Mouse (Mus musculus) kidney, adult 2 months (tissue): ENCODE measurements around the gene D930020B18Rik.

Source experiments
- CTCF ChIP-seq: fragments of 200-500 bp; conservative IDR thresholded peaks from 2 replicates; pipeline ENCODE4 v1.5.1; 2011; ENCODE audit warnings: low read depth, mild to moderate bottlenecking, control low read depth, low read length, moderate library complexity, mixed read lengths; ENCODE audit not compliant: insufficient read depth, insufficient read length
- POLR2A ChIP-seq: fragments of 200-500 bp; IDR thresholded peaks from one replicate; pipeline ENCODE4 v1.6.1; 2011; ENCODE audit warnings: low read depth, low read length, control low read depth

GRCm38 (mm10) chr10:121604632-121605344, 36.6 kb upstream of the D930020B18Rik start:
- TF ChIP-seq CTCF (no peak), POLR2A (no peak)
